Mouse (Mus musculus): ENCODE data around the gene Stard9. TPM values are rescaled to one million over a fixed set of nuclear protein-coding genes. Genes with fewer than 3 reads are reported as not detected.

The Stard9 gene
- total and polyA plus RNA-seq, 2 experiments, result 1.4 to 3.3 TPM

DNA sequence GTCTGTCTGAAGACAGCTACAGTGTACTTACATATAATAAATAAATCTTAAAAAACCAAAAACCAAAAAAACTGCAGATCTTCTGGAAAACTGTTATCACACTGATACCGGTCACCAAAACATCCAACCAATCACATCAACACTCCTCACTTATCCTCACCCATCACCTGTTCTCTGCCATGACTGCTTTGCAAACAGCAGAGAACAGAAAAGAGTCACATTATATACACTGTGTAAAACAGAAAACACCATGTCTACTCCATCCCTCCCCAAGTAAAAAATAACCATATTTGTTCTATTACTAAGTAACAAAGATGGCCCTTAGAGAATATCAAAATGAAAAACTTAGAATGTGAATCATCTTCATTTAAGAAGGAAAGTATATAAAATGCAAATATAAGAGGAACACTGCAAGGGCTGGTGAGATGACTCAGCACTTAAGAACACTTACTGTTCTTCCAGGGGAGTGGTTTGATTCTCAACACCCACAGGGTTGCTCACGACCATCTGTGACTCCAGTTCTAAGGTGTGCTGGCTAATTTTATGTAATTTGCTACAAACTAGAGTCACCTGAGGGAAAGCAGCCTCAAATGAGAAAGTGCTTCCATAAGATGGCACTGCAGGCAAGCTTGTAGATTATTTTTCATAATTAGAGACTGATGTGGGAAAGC is 141.5 kb downstream of the Stard9 start:
- Histone ChIP-seq H3K36me3 (ENCODE audit: control insufficient read depth, insufficient read depth, low read length) (peaks cover 3% of the 10 kb centered on the region), H3K27ac (replicated peaks; ENCODE audit: insufficient read depth, low read depth, low read length) (no peak overlapping the region), H3K4me1 (ENCODE audit: control insufficient read depth, insufficient read depth, low read length) (no peaks in the 10 kb centered on the region), H3K79me2 (ENCODE audit: control insufficient read depth, insufficient read depth, low read length) (no peaks in the 10 kb centered on the region), H3K27me3 (ENCODE audit: control insufficient read depth, insufficient read depth, low read length) (no peaks in the 10 kb centered on the region), H3K9ac (ENCODE audit: low read depth, low read length) (no peak overlapping the region), H3K4me3 (ENCODE audit: insufficient read depth, low read depth, low read length) (no peak overlapping the region)
- no peak for DNase-seq (ENCODE audit: extremely low read depth, low read depth, low spot score)
- 95% methylated on average over 2 of the region's 2 CpGs for WGBS
- no peak for TF ChIP-seq POLR2A (IDR thresholded peaks at IDR 0.05; ENCODE audit: extremely low read depth, insufficient read depth, low read length)
- no peak for TF ChIP-seq CTCF (IDR thresholded peaks at IDR 0.05; ENCODE audit: low read depth, low read length)

Other genes with a start within 250 kb of the Stard9 start
- 20.0 and 26.5 TPM in 2 replicates for gene Ganc, start 225.2 kb upstream of the Stard9 start, total RNA-seq (2014; rRNA removed)
- 10.7 and 13.9 TPM in 2 replicates for gene Ganc, start 225.2 kb upstream of the Stard9 start, polyA plus RNA-seq (2012; rRNA removed)
- 14.0 and 15.7 TPM in 2 replicates for gene Tmem87a, start 225.0 kb upstream of the Stard9 start, total RNA-seq (2014; rRNA removed)
- 2.1 and 4.3 TPM in 2 replicates for gene Tmem87a, start 225.0 kb upstream of the Stard9 start, polyA plus RNA-seq (2012; rRNA removed)
- 2.2 and 2.5 TPM in 2 replicates for gene Capn3, start 173.1 kb upstream of the Stard9 start, total RNA-seq (2014; rRNA removed)
- 0.87 and 1.0 TPM in 2 replicates for gene Capn3, start 173.1 kb upstream of the Stard9 start, polyA plus RNA-seq (2012; rRNA removed)
- gene Zfp106, start 65.3 kb upstream of the Stard9 start, total RNA-seq (2014; rRNA removed), result 34.6 and 35.6 TPM in 2 replicates
- gene Zfp106, start 65.3 kb upstream of the Stard9 start, polyA plus RNA-seq (2012; rRNA removed), result 29.6 and 30.1 TPM in 2 replicates
- 26.2 and 31.3 TPM in 2 replicates for gene Snap23, start 61.5 kb upstream of the Stard9 start, total RNA-seq (2014; rRNA removed)
- 5.1 and 5.3 TPM in 2 replicates for gene Snap23, start 61.5 kb upstream of the Stard9 start, polyA plus RNA-seq (2012; rRNA removed)
- gene Haus2, start 19.7 kb upstream of the Stard9 start, total RNA-seq (2014; rRNA removed), result 8.2 and 8.7 TPM in 2 replicates
- gene Haus2, start 19.7 kb upstream of the Stard9 start, polyA plus RNA-seq (2012; rRNA removed), result 1.8 and 2.2 TPM in 2 replicates
- 8.7 and 10.1 TPM in 2 replicates for gene Lrrc57, start 19.6 kb upstream of the Stard9 start, total RNA-seq (2014; rRNA removed)
- 6.3 and 7.0 TPM in 2 replicates for gene Lrrc57, start 19.6 kb upstream of the Stard9 start, polyA plus RNA-seq (2012; rRNA removed)
- gene Cdan1, start 221.0 kb downstream of the Stard9 start, total RNA-seq (2014; rRNA removed), result 3.4 and 3.7 TPM in 2 replicates
- 7.7 and 8.6 TPM in 2 replicates for gene Cdan1, start 221.0 kb downstream of the Stard9 start, polyA plus RNA-seq (2012; rRNA removed)
- 3.0 TPM in 2 replicates for gene Ttbk2, start 221.5 kb downstream of the Stard9 start, total RNA-seq (2014; rRNA removed)
- gene Ttbk2, start 221.5 kb downstream of the Stard9 start, polyA plus RNA-seq (2012; rRNA removed), result 0.61 TPM in 2 replicates

Measured in liver, adult 2 months (tissue).